Mouse (Mus musculus) small intestine, adult 2 months (tissue): ENCODE data around the gene Wbp4. TPM values are rescaled to one million over a fixed set of nuclear protein-coding genes. Genes with fewer than 3 reads are reported as not detected.
A peak's percentile ranks its signal among the peaks of the same experiment; 100 is the strongest.

Experiments used
- H3K27ac ChIP-seq: fragments of 200-500 bp; 2 replicates; pipeline ENCODE4 v1.5.1; 2012; ENCODE audit warnings: low read depth, low read length, control low read depth, inconsistent platforms; ENCODE audit not compliant: insufficient read depth
- H3K27me3 ChIP-seq: fragments of 200-500 bp; 2 replicates; pipeline ENCODE4 v1.6.1; 2012; ENCODE audit warnings: mild to moderate bottlenecking, moderate library complexity, low read length, inconsistent platforms; ENCODE audit not compliant: control insufficient read depth, insufficient read depth
- H3K36me3 ChIP-seq: fragments of 200-500 bp; 2 replicates; pipeline ENCODE4 v1.6.1; 2012; ENCODE audit warnings: mild to moderate bottlenecking, low read length, control low read depth, inconsistent platforms; ENCODE audit not compliant: control insufficient read depth, insufficient read depth
- H3K4me1 ChIP-seq: fragments of 200-500 bp; 2 replicates; pipeline ENCODE4 v1.6.1; 2012; ENCODE audit warnings: low read length, inconsistent platforms, mixed read lengths; ENCODE audit not compliant: control insufficient read depth, insufficient read depth, insufficient read length
- H3K4me3 ChIP-seq: fragments of 200-500 bp; 2 replicates; pipeline ENCODE4 v1.5.1; 2012; ENCODE audit warnings: low read depth, mild to moderate bottlenecking, control low read depth, inconsistent platforms, low read length, moderate library complexity
- CTCF ChIP-seq: fragments of 200-500 bp; IDR thresholded peaks from 2 replicates; pipeline ENCODE4 v1.5.1; 2012; ENCODE audit warnings: low read depth, mild to moderate bottlenecking, control low read depth, inconsistent platforms, low read length, moderate library complexity, mixed read lengths; ENCODE audit not compliant: insufficient replicate concordance, insufficient read length; ENCODE audit errors: extremely low read depth
- POLR2A ChIP-seq: fragments of 200-500 bp; IDR thresholded peaks from 2 replicates; pipeline ENCODE4 v1.6.1; 2012; ENCODE audit warnings: low read depth, mild to moderate bottlenecking, control low read depth, inconsistent platforms, low read length, moderate library complexity
- whole genome bisulfite sequencing: fragments of 180-500 bp; shearing (Covaris S2); methylation state at CpG from one replicate; pipeline ENCODE4 v1.1.7; 2018; 5-methylcytosine and 5-hydroxymethylcytosine counted together
- polyA plus RNA-seq: library from polyadenylated mRNA; depleted of rRNA; stranded (reverse); fragments of >200 nt; gene quantifications from 2 replicates; pipeline ENCODE4 v1.2.3, GENCODE M21; 2012

Gene Wbp4
- polyA plus RNA-seq, 1 experiment: 2.0 TPM

DNA sequence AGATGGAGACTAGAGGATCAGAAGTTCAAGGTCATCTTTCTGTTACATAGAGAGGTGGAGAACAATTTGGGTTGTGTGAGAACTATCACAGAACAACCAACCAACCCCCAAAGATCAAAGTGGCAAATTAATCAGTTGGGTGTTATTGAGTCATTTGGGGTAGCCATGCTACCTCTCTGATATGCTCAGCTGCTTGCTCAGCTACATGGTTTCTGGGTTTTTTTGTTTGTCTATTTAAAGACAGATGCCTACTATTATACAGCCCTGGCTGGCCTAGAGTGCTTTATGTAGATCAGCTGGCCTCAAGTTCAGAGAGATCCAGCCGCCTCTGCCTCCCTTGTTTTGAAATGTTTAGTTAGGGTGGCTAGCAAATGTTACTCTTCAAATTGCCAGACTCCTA lies 39.7 kb upstream of the Wbp4 start:
- Histone ChIP-seq H3K4me1 (peaks cover 28% of the 10 kb centered on the region; the same call in 1 of the 2 replicates), H3K4me3 (no peak overlapping the region), H3K36me3 (peaks cover 2% of the 10 kb centered on the region; the same call in 1 of the 2 replicates), H3K27ac (peak overlapping the region; percentile 44), H3K27me3 (no peaks in the 10 kb centered on the region)
- 67% methylated on average over 1 of the region's 1 CpGs for WGBS
- TF ChIP-seq POLR2A (no peak), CTCF (no peak)

DNA sequence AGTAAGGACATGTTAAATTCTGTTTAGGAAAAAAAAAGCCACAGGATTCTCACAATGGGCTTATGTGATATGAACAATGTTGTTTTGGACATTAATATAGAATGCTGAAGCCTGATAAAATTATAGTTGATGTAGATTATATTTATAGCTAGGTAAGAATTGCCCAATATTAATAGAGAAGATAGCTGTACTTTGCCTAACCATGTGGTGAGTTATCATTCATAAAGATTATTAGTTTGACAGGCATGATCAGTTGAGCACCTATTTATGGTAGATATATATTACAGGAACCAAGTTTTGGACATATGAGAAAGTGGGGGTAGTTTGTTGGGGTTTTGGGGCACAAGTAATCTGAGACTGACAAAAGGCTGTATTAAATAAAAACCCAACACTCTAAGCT lies 39.3 kb upstream of the Wbp4 start:
- Histone ChIP-seq H3K27me3 (no peaks in the 10 kb centered on the region), H3K4me1 (peaks cover 28% of the 10 kb centered on the region; the same call in 1 of the 2 replicates), H3K36me3 (no peaks in the 10 kb centered on the region; the same call in 1 of the 2 replicates), H3K27ac (peak overlapping the region; percentile 44; the same call in 1 of the 2 replicates), H3K4me3 (no peak overlapping the region)
- TF ChIP-seq POLR2A: no peak
- TF ChIP-seq CTCF: no peak

DNA sequence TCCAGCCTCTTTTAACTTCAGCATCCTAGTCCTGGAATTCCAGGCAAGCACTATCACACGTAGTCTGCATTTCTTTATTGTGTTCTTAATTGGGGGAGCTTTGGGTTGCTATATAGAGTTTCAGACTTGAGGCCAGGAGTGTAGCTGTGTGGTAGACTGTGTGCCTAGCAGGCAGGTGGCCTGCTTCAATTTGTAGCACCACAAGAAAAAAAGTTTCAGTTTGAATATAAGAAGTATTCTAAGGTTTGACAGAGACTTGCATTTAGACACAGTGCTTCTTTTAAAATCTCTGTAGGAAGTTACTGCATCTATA lies 38.3 kb upstream of the Wbp4 start:
- H3K27me3 ChIP-seq: no peaks in the 10 kb centered on the region
- peak overlapping the region; percentile 65 for H3K27ac ChIP-seq
- no peak overlapping the region for H3K4me3 ChIP-seq
- 16% methylated on average over 1 of the region's 1 CpGs for WGBS
- TF ChIP-seq POLR2A (no peak), CTCF (no peak)
- H3K36me3 ChIP-seq: no peaks in the 10 kb centered on the region; the same call in 1 of the 2 replicates
- peaks cover 25% of the 10 kb centered on the region; the same call in 1 of the 2 replicates for H3K4me1 ChIP-seq

DNA sequence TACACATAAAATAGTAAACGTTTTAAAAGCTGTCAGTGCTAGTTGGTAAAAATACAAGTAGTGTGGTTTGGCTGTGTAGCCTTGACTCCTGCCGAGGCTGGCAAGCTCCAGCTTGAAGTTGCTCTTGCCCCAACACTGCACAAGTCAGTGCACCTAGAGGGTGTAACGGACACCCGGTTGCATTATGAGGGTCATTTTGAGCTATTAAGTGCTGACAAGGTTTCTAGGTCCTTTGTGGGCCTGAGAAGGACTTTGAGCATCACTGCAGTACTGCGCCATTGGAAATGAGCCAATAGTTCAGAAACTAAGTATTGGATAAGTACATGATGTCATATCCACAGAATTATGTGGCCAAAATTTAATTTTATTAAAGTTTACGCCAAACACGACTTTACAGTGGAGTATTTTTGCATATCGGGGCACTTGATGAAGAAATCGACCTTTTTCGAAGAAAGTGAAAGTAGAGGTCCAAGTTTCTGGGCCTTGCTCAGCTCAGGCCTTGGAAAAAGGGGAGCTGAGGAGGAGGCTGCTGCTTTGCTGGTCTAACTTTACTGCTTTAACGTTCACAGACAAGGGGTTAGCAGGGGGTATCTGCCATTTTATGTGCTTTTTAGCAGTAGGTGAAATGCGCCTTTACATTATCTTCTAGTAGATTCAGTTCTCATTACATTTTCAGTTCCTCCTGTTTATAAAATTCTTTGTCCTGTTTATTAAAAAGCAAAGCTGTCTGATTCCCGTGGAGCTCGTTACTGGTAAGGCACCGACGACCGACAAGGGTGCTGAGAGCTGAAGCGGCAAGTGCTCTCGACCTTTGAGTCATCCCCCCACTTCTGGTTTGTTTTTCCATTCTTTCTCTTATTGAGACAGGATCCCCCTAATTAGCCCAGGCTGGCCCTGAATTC lies 37.7 kb upstream of the Wbp4 start:
- 12% methylated on average over 19 of the region's 19 CpGs for WGBS
- Histone ChIP-seq H3K4me3 (peak overlapping the region; percentile 46), H3K27ac (peak overlapping the region; percentile 76), H3K36me3 (no peaks in the 10 kb centered on the region; the same call in 1 of the 2 replicates), H3K27me3 (no peaks in the 10 kb centered on the region), H3K4me1 (peaks cover 25% of the 10 kb centered on the region; the same call in 1 of the 2 replicates)
- TF ChIP-seq CTCF (no peak), POLR2A (no peak)

DNA sequence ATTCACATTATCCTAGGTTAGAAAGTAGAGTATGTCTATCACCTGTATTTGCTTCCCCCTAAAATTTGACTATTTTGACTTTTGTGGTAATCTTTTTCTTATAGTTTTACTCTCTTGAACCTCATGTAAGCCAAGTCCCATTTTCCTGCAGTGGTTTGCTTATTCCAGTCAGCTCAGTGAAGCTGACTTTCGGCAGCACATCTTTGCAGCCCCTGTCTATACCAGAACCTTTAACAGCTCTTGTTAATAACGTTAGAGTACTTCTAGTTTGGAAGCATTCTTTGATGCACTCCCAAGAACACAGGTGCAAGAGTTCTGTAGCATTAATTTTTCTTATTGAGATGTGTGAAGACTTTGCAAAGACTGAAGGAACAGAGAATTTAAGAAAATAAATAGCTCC lies 36.8 kb upstream of the Wbp4 start:
- Histone ChIP-seq H3K27me3 (no peaks in the 10 kb centered on the region), H3K4me3 (no peak overlapping the region), H3K4me1 (peaks cover 29% of the 10 kb centered on the region; the same call in 1 of the 2 replicates), H3K36me3 (no peaks in the 10 kb centered on the region), H3K27ac (peak overlapping the region; percentile 76; the same call in 1 of the 2 replicates)
- TF ChIP-seq CTCF: no peak
- TF ChIP-seq POLR2A: no peak
- 30% methylated on average over 2 of the region's 2 CpGs for whole genome bisulfite sequencing

DNA sequence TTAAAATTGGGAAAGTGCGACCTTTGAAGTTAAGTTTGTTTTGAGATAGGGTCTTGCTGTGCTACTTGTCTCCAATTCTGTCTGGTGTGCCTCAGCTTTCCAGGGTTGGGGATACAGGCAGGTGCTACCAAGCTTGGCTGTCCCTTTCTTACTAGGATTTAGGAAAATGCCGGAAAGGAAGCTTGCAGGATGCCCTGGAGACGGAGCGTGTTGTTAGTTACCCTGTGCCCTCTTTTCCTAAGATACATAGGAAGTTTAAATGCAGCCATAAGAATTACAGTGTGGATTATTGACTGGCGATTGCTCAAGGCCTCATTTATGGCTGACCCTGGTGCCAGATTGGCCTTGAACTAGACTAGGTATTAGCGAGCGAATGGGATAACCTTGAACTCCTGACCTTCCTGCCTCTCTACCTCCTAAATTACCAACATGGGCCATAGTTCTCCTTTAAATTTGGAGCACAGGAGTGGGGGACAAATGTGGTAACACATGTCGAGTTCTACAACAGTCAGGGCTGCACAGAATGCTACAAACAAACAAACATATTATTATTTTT lies 35.9 kb upstream of the Wbp4 start:
- Histone ChIP-seq H3K4me1 (peaks cover 26% of the 10 kb centered on the region; the same call in 1 of the 2 replicates), H3K4me3 (peak overlapping the region; percentile 43), H3K27ac (peak overlapping the region; percentile 95), H3K27me3 (no peaks in the 10 kb centered on the region), H3K36me3 (no peaks in the 10 kb centered on the region)
- no peak for TF ChIP-seq POLR2A
- TF ChIP-seq CTCF: no peak
- 14% methylated on average over 8 of the region's 8 CpGs for WGBS

DNA sequence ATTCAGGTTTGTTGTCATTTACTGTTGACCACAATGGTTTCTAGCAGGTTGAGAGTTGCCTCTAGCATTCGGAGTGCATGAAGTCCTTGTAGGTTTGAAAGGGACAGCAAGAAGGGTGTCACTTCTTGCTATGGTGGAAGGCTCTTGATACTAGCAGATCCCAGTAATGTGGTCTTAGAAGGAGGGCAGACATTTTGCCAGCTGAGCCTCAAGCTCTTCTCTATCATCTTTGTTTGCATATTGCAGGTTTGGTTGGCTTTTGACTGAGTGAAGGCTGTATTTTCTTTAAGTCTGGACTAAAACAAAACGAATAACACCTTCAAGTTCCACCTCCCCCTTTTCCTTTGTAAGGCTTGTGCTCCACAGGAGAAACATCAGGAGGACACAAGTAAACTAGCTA lies 35.4 kb upstream of the Wbp4 start:
- Histone ChIP-seq H3K4me1 (peaks cover 25% of the 10 kb centered on the region; the same call in 1 of the 2 replicates), H3K36me3 (no peaks in the 10 kb centered on the region), H3K27ac (peak overlapping the region; percentile 95), H3K4me3 (no peak overlapping the region), H3K27me3 (no peaks in the 10 kb centered on the region)
- WGBS: 12% methylated on average over 2 of the region's 2 CpGs
- TF ChIP-seq POLR2A (no peak), CTCF (no peak)
